Mouse (Mus musculus): ENCODE measurements at regions not wholly inside any gene's neighbourhood (a gene's known extent, or its start where the extent isn't known, plus 50 kb on each side); places are given as distances from the start of the nearest gene placed in this dataset.

GRCm38 (mm10) chr17:82513816-82514215 lies 701.3 kb upstream of the Pkdcc start:
- Histone ChIP-seq H3K4me1 (replicated peaks; ENCODE audit: control insufficient read depth in 2 of 2, insufficient read depth in 2 of 2, low read length in 1 of 2) (no peaks in the 10 kb centered on the region), H3K9ac (replicated peaks) (no peak overlapping the region), H3K4me3 (ENCODE audit: insufficient read depth in 1 of 2, low read depth in 2 of 2, low read length in 2 of 2) (no peak overlapping the region), H3K27me3 (ENCODE audit: control insufficient read depth, insufficient read depth, low read length) (no peaks in the 10 kb centered on the region), H3K9me3 (ENCODE audit: control insufficient read depth, low read length) (no peaks in the 10 kb centered on the region), H3K27ac (no peak overlapping the region), H3K4me2 (ENCODE audit: low read depth) (no peak overlapping the region), H3K36me3 (replicated peaks; ENCODE audit: control insufficient read depth, insufficient read depth, low read depth) (no peaks in the 10 kb centered on the region)
- ATAC-seq (ENCODE audit: insufficient read depth) (no peak), DNase-seq (ENCODE audit: low read depth in 3 of 3, low spot score in 3 of 3) (no peak)
- WGBS (ENCODE audit: insufficient replicate concordance) = 48% methylated on average over 2 of the region's 2 CpGs
- no peak for TF ChIP-seq EP300 (IDR thresholded peaks at IDR 0.05; ENCODE audit: low read depth)
- no peak for TF ChIP-seq CTCF (IDR thresholded peaks at IDR 0.05; ENCODE audit: low read depth)

- Histone ChIP-seq H3K36me3 (replicated peaks; ENCODE audit: control insufficient read depth, insufficient read depth, low read depth) (no peaks in the 10 kb centered on the region), H3K4me3 (ENCODE audit: insufficient read depth in 1 of 2, low read depth in 2 of 2, low read length in 2 of 2) (no peak overlapping the region), H3K27me3 (ENCODE audit: control insufficient read depth, insufficient read depth, low read length) (no peaks in the 10 kb centered on the region), H3K9ac (replicated peaks) (no peak overlapping the region), H3K4me1 (replicated peaks; ENCODE audit: control insufficient read depth in 2 of 2, insufficient read depth in 2 of 2, low read length in 1 of 2) (no peaks in the 10 kb centered on the region), H3K9me3 (ENCODE audit: control insufficient read depth, low read length) (no peaks in the 10 kb centered on the region), H3K4me2 (ENCODE audit: low read depth) (no peak overlapping the region), H3K27ac (no peak overlapping the region)
- WGBS (ENCODE audit: insufficient replicate concordance) = 49% methylated on average over 3 of the region's 3 CpGs
- TF ChIP-seq CTCF (IDR thresholded peaks at IDR 0.05; ENCODE audit: low read depth) = no peak
- no peak for TF ChIP-seq EP300 (IDR thresholded peaks at IDR 0.05; ENCODE audit: low read depth)
- no peak for ATAC-seq (ENCODE audit: insufficient read depth)
- no peak for DNase-seq (ENCODE audit: low read depth in 3 of 3, low spot score in 3 of 3)
Measured at GRCm38 (mm10) chr17:82504291-82504690, 710.8 kb upstream of the Pkdcc start.

- Histone ChIP-seq H3K9ac (replicated peaks) (no peak overlapping the region), H3K4me1 (replicated peaks; ENCODE audit: control insufficient read depth in 2 of 2, insufficient read depth in 2 of 2, low read length in 1 of 2) (no peaks in the 10 kb centered on the region), H3K4me2 (ENCODE audit: low read depth) (no peak overlapping the region), H3K36me3 (replicated peaks; ENCODE audit: control insufficient read depth, insufficient read depth, low read depth) (no peaks in the 10 kb centered on the region), H3K9me3 (ENCODE audit: control insufficient read depth, low read length) (no peaks in the 10 kb centered on the region), H3K27me3 (ENCODE audit: control insufficient read depth, insufficient read depth, low read length) (no peaks in the 10 kb centered on the region), H3K27ac (no peak overlapping the region), H3K4me3 (ENCODE audit: insufficient read depth in 1 of 2, low read depth in 2 of 2, low read length in 2 of 2) (no peak overlapping the region)
- 15% methylated on average over 3 of the region's 3 CpGs for WGBS (ENCODE audit: insufficient replicate concordance)
- no peak for DNase-seq (ENCODE audit: low read depth in 3 of 3, low spot score in 3 of 3)
- TF ChIP-seq EP300 (IDR thresholded peaks at IDR 0.05; ENCODE audit: low read depth) (no peak), CTCF (IDR thresholded peaks at IDR 0.05; ENCODE audit: low read depth) (no peak)
- no peak for ATAC-seq (ENCODE audit: insufficient read depth)
Measured at GRCm38 (mm10) chr17:82485544-82485943, 729.5 kb upstream of the Pkdcc start.

- DNase-seq (ENCODE audit: low read depth in 3 of 3, low spot score in 3 of 3) = no peak
- WGBS (ENCODE audit: insufficient replicate concordance) = 65% methylated on average over 6 of the region's 6 CpGs
- ATAC-seq (ENCODE audit: insufficient read depth) = no peak
Measured at GRCm38 (mm10) chr17:82484609-82485008, 730.5 kb upstream of the Pkdcc start.

GRCm38 (mm10) chr17:82457972-82458371 lies 719.8 kb upstream of the Slc8a1 start:
- no peak for ATAC-seq (ENCODE audit: insufficient read depth)
- H3K4me1 ChIP-seq (replicated peaks; ENCODE audit: control insufficient read depth in 2 of 2, insufficient read depth in 2 of 2, low read length in 1 of 2) = no peaks in the 10 kb centered on the region
- no peak for TF ChIP-seq CTCF (IDR thresholded peaks at IDR 0.05; ENCODE audit: low read depth)
- no peak for TF ChIP-seq EP300 (IDR thresholded peaks at IDR 0.05; ENCODE audit: low read depth)
- no peak overlapping the region for H3K4me2 ChIP-seq (ENCODE audit: low read depth)
- H3K9me3 ChIP-seq (ENCODE audit: control insufficient read depth, low read length) = no peaks in the 10 kb centered on the region
- H3K4me3 ChIP-seq (ENCODE audit: insufficient read depth in 1 of 2, low read depth in 2 of 2, low read length in 2 of 2) = no peak overlapping the region
- no peaks in the 10 kb centered on the region for H3K27me3 ChIP-seq (ENCODE audit: control insufficient read depth, insufficient read depth, low read length)
- H3K36me3 ChIP-seq (replicated peaks; ENCODE audit: control insufficient read depth, insufficient read depth, low read depth) = no peaks in the 10 kb centered on the region
- no peak for DNase-seq (ENCODE audit: low read depth in 3 of 3, low spot score in 3 of 3)
- H3K27ac ChIP-seq = no peak overlapping the region
- WGBS (ENCODE audit: insufficient replicate concordance) = 42% methylated on average over 5 of the region's 5 CpGs
- no peak overlapping the region for H3K9ac ChIP-seq (replicated peaks)

More at GRCm38 (mm10) chr17:82484609-82485008, 730.5 kb upstream of the Pkdcc start:
- H3K4me1 ChIP-seq (replicated peaks; ENCODE audit: control insufficient read depth in 2 of 2, insufficient read depth in 2 of 2, low read length in 1 of 2) = no peaks in the 10 kb centered on the region
- H3K9me3 ChIP-seq (ENCODE audit: control insufficient read depth, low read length) = no peaks in the 10 kb centered on the region
- no peaks in the 10 kb centered on the region for H3K27me3 ChIP-seq (ENCODE audit: control insufficient read depth, insufficient read depth, low read length)
- no peak for TF ChIP-seq CTCF (IDR thresholded peaks at IDR 0.05; ENCODE audit: low read depth)
- no peak overlapping the region for H3K4me2 ChIP-seq (ENCODE audit: low read depth)
- no peak overlapping the region for H3K4me3 ChIP-seq (ENCODE audit: insufficient read depth in 1 of 2, low read depth in 2 of 2, low read length in 2 of 2)
- H3K9ac ChIP-seq (replicated peaks) = no peak overlapping the region
- H3K36me3 ChIP-seq (replicated peaks; ENCODE audit: control insufficient read depth, insufficient read depth, low read depth) = no peaks in the 10 kb centered on the region
- H3K27ac ChIP-seq = no peak overlapping the region

Measured in liver, embryonic 14.5 days (tissue).